Comparison of ENCODE assay signal across 14 mouse cellular contexts in genomic region chr17:6734746-6735441, GRCm38 (mm10). TPM values are rescaled to one million over a fixed set of nuclear protein-coding genes. Genes with fewer than 3 reads are reported as not detected.
DNase-seq lines count a peak whose midpoint lies in the region; ATAC-seq and TF ChIP-seq lines count a peak whose summit lies in the region.
"Had no signal": no experiment of that assay in that cellular context is flagged by ENCODE, and none has a peak within 500 bp of the region (broad histone marks: within the 10 kb centered on the region; RNA-seq: fewer than 3 reads in every experiment).

No protein-coding gene starts in this region.

- H3K4me3 ChIP-seq in hindbrain, embryonic 14.5 days (replicated peaks; ENCODE audit: low read length), result no peak overlapping the region
- H3K4me3 ChIP-seq in hindbrain, embryonic 12.5 days, result no peak overlapping the region
- H3K4me3 ChIP-seq in liver, postnatal 0 days (ENCODE audit: low read depth, low read length), result no peak overlapping the region
- no peak overlapping the region for H3K4me3 ChIP-seq in limb, embryonic 11.5 days (ENCODE audit: low read depth, low read length)
- H3K4me3 ChIP-seq: embryonic facial prominence, embryonic 12.5 days had no signal

- 0 out of 2 replicates have a peak, but pooled peaks cover 9% of the 10 kb centered on the region for H3K4me1 ChIP-seq in hindbrain, embryonic 14.5 days (replicated peaks; ENCODE audit: control insufficient read depth, insufficient read depth, low read length)
- H3K4me1 ChIP-seq in hindbrain, embryonic 12.5 days, result peaks cover 17% of the 10 kb centered on the region
- H3K4me1 ChIP-seq in liver, postnatal 0 days (ENCODE audit: insufficient read depth), result no peaks in the 10 kb centered on the region
- H3K4me1 ChIP-seq in limb, embryonic 11.5 days (ENCODE audit: control insufficient read depth, insufficient read depth, low read length), result no peaks in the 10 kb centered on the region

- WGBS in hindbrain, embryonic 14.5 days, result 93% methylated on average over 12 of the region's 12 CpGs
- WGBS in hindbrain, embryonic 12.5 days, result 89% methylated on average over 12 of the region's 12 CpGs
- WGBS in liver, postnatal 0 days (ENCODE audit: insufficient replicate concordance), result 87% methylated on average over 12 of the region's 12 CpGs
- 91% methylated on average over 12 of the region's 12 CpGs for WGBS in limb, embryonic 11.5 days

- TF ChIP-seq EP300 in liver, postnatal 0 days (IDR thresholded peaks at IDR 0.05; ENCODE audit: low read depth), result no peak

- no peak overlapping the region for H3K9ac ChIP-seq in hindbrain, embryonic 14.5 days
- no peak overlapping the region for H3K9ac ChIP-seq in hindbrain, embryonic 12.5 days
- H3K9ac ChIP-seq in liver, postnatal 0 days (replicated peaks), result no peak overlapping the region
- H3K9ac ChIP-seq in limb, embryonic 11.5 days (ENCODE audit: low read length), result no peak overlapping the region
- H3K9ac ChIP-seq: embryonic facial prominence, embryonic 12.5 days had no signal

- no peak for ATAC-seq in hindbrain, embryonic 14.5 days (ENCODE audit: low FRiP score)
- ATAC-seq in hindbrain, embryonic 12.5 days (ENCODE audit: low FRiP score), result no peak
- no peak for ATAC-seq in liver, postnatal 0 days
- no peak for ATAC-seq in limb, embryonic 11.5 days (ENCODE audit: insufficient number of reproducible peaks, low FRiP score, low TSS enrichment, low read depth)

- H3K27ac ChIP-seq in hindbrain, embryonic 14.5 days, result no peak overlapping the region
- H3K27ac ChIP-seq in hindbrain, embryonic 12.5 days, result no peak overlapping the region
- no peak overlapping the region for H3K27ac ChIP-seq in liver, postnatal 0 days (ENCODE audit: low read depth)
- H3K27ac ChIP-seq in limb, embryonic 11.5 days (replicated peaks; ENCODE audit: low read depth, low read length), result no peak overlapping the region
- H3K27ac ChIP-seq: embryonic facial prominence, embryonic 12.5 days had no signal

- H3K36me3 ChIP-seq in hindbrain, embryonic 14.5 days (replicated peaks; ENCODE audit: control insufficient read depth, insufficient read depth), result no peaks in the 10 kb centered on the region
- H3K36me3 ChIP-seq in hindbrain, embryonic 12.5 days, result peaks cover 11% of the 10 kb centered on the region; the same call in 1 of the 2 replicates
- peaks cover 16% of the 10 kb centered on the region for H3K36me3 ChIP-seq in liver, postnatal 0 days (replicated peaks; ENCODE audit: insufficient read depth, low read length)
- peaks cover 4% of the 10 kb centered on the region; the same call in 1 of the 2 replicates for H3K36me3 ChIP-seq in limb, embryonic 11.5 days (ENCODE audit: control insufficient read depth, insufficient read depth, low read length)

- H3K27me3 ChIP-seq in hindbrain, embryonic 14.5 days (ENCODE audit: control insufficient read depth, insufficient read depth, low read length), result no peaks in the 10 kb centered on the region
- H3K27me3 ChIP-seq in hindbrain, embryonic 12.5 days, result no peaks in the 10 kb centered on the region
- no peaks in the 10 kb centered on the region for H3K27me3 ChIP-seq in liver, postnatal 0 days (ENCODE audit: insufficient read depth, low read length)
- no peaks in the 10 kb centered on the region for H3K27me3 ChIP-seq in limb, embryonic 11.5 days (ENCODE audit: control insufficient read depth, insufficient read depth, low read length)
- H3K27me3 ChIP-seq: embryonic facial prominence, embryonic 12.5 days had no signal

- H3K9me3 ChIP-seq in hindbrain, embryonic 14.5 days (ENCODE audit: control insufficient read depth, low read length), result no peaks in the 10 kb centered on the region
- H3K9me3 ChIP-seq in hindbrain, embryonic 12.5 days (replicated peaks), result no peaks in the 10 kb centered on the region; the same call in 1 of the 2 replicates
- H3K9me3 ChIP-seq in liver, postnatal 0 days (ENCODE audit: low read length), result no peaks in the 10 kb centered on the region
- no peaks in the 10 kb centered on the region for H3K9me3 ChIP-seq in limb, embryonic 11.5 days (ENCODE audit: control insufficient read depth, low read length)
- H3K9me3 ChIP-seq: embryonic facial prominence, embryonic 12.5 days had no signal

- TF ChIP-seq CTCF in liver, postnatal 0 days (IDR thresholded peaks at IDR 0.05; ENCODE audit: low read depth), result no peak

- H3K4me2 ChIP-seq in hindbrain, embryonic 14.5 days (replicated peaks), result no peak overlapping the region
- no peak overlapping the region for H3K4me2 ChIP-seq in hindbrain, embryonic 12.5 days (replicated peaks)
- no peak overlapping the region for H3K4me2 ChIP-seq in liver, postnatal 0 days (ENCODE audit: low read depth, low read length)
- no peak overlapping the region for H3K4me2 ChIP-seq in limb, embryonic 11.5 days (ENCODE audit: low read depth, severe bottlenecking)
- H3K4me2 ChIP-seq: embryonic facial prominence, embryonic 12.5 days had no signal

- DNase-seq in adrenal gland, postnatal 14 days, result peak; percentile 24
- DNase-seq in adrenal gland, postnatal 25 days, result no peak
- DNase-seq in hindbrain, embryonic 14.5 days (ENCODE audit: low spot score), result peak; percentile 20
- DNase-seq in liver, postnatal 0 days, result peak; percentile 11
- no peak for DNase-seq in liver
- DNase-seq in limb, embryonic 11.5 days (ENCODE audit: low spot score), result peak; percentile 16
- no peak for DNase-seq in frontal cortex, postnatal 36 days (ENCODE audit: low spot score in 2 of 2)
- DNase-seq: cerebellum, adult 2 months; gastrocnemius, postnatal 10 days; lung, adult 2 months; lung, postnatal 36 days; right cerebral cortex, postnatal 4 days had no signal

RNA-seq across cellular contexts. Expression of gene Ezr, which starts 47.7 kb away (rescaled TPM):
- total RNA-seq in adrenal gland, postnatal 14 days (2021), result 23.6 and 30.5 TPM in 2 replicates
- total RNA-seq in adrenal gland, postnatal 25 days (2021), result 17.9 and 29.0 TPM in 2 replicates
- polyA plus RNA-seq in hindbrain, embryonic 14.5 days (2014; fragmentation: Nextera tagmentation; extraction: Ambion mirVana), result 60.1 and 67.4 TPM in 2 replicates
- 97.9 and 103 TPM in 2 replicates for polyA plus RNA-seq in hindbrain, embryonic 12.5 days (2016; fragmentation: Nextera tagmentation; extraction: Ambion mirVana)
- polyA plus RNA-seq in liver, postnatal 0 days (2015; fragmentation: Nextera tagmentation; extraction: Ambion mirVana), result 32.0 and 34.8 TPM in 2 replicates
- 25.6 and 26.9 TPM in 2 replicates for polyA plus RNA-seq in limb, embryonic 11.5 days (2014; fragmentation: Nextera tagmentation; extraction: Ambion mirVana)

Comparison
In these comparisons a context has a peak if more than half of its experiments do, and no peak if none do; other contexts are left out.
1. DNase-seq: peak in adrenal gland, postnatal 14 days (single experiment), hindbrain, embryonic 14.5 days (single experiment), liver, postnatal 0 days (single experiment) and limb, embryonic 11.5 days (single experiment); none in adrenal gland, postnatal 25 days (single experiment), liver (single experiment) and frontal cortex, postnatal 36 days (0 of 2).